Mouse (Mus musculus) testis, adult 2 months (tissue): ENCODE measurements around the gene Ahdc1.

Source experiments
- CTCF ChIP-seq: fragments of 200-500 bp; IDR thresholded peaks from 2 replicates; pipeline ENCODE4 v1.5.1; 2012; ENCODE audit warnings: low read depth, mild to moderate bottlenecking, inconsistent platforms, low read length, moderate library complexity; ENCODE audit not compliant: control insufficient read depth, insufficient read depth, insufficient replicate concordance
- POLR2A ChIP-seq: fragments of 200-500 bp; IDR thresholded peaks from 2 replicates; pipeline ENCODE4 v1.6.1; 2012; ENCODE audit warnings: low read depth, mild to moderate bottlenecking, inconsistent platforms, low read length, moderate library complexity; ENCODE audit not compliant: control insufficient read depth

- no peak for TF ChIP-seq POLR2A
- no peak for TF ChIP-seq CTCF
These were observed 59.3 kb downstream of the Ahdc1 start for GRCm38 (mm10) chr4:133070388-133070787.
